Mouse (Mus musculus): ENCODE results near the gene Ppm1a.

- no peak for TF ChIP-seq POLR2A (IDR thresholded peaks at IDR 0.05; ENCODE audit: borderline replicate concordance, extremely low read depth, insufficient read depth, insufficient read length, poor library complexity, severe bottlenecking)
- no peak for TF ChIP-seq CTCF (IDR thresholded peaks at IDR 0.05; ENCODE audit: borderline replicate concordance, extremely low read depth, insufficient read depth, insufficient read length)
Observed at GRCm38 (mm10) chr12:72762502-72762901, 5.2 kb downstream of the Ppm1a start.
